Mouse (Mus musculus) limb, embryonic 15.5 days (tissue): ENCODE results near the gene Grm8. TPM values are rescaled to one million over a fixed set of nuclear protein-coding genes. Genes with fewer than 3 reads are reported as not detected.

Experiments
- ATAC-seq: fragments of 200-750 bp; cut with Nextera tagmentation; 2 replicates; pipeline ENCODE4 v1.8.0; 2017; ENCODE audit warnings: low read depth, moderate TSS enrichment; ENCODE audit not compliant: insufficient number of reproducible peaks, low FRiP score, low TSS enrichment
- H3K27ac ChIP-seq: fragments of 300-500 bp; sonication (generic); 2 replicates; pipeline ENCODE4 v1.5.1; 2015; ENCODE audit warnings: moderate library complexity, mild to moderate bottlenecking, inconsistent platforms
- H3K27me3 ChIP-seq: fragments of 300-500 bp; sonication (generic); 2 replicates; pipeline ENCODE4 v1.6.1; 2015; ENCODE audit warnings: inconsistent platforms
- H3K36me3 ChIP-seq: fragments of 300-500 bp; sonication (generic); 2 replicates; pipeline ENCODE4 v1.6.1; 2015; ENCODE audit warnings: inconsistent platforms
- H3K4me1 ChIP-seq: fragments of 300-500 bp; sonication (generic); 2 replicates; pipeline ENCODE4 v1.6.1; 2015; ENCODE audit warnings: inconsistent platforms
- H3K4me2 ChIP-seq: fragments of 300-500 bp; sonication (generic); 2 replicates; pipeline ENCODE4 v1.6.1; 2015; ENCODE audit warnings: mild to moderate bottlenecking, inconsistent platforms
- H3K4me3 ChIP-seq: fragments of 300-500 bp; sonication (generic); 2 replicates; pipeline ENCODE4 v1.5.1; 2015; ENCODE audit warnings: mild to moderate bottlenecking, inconsistent platforms
- H3K9ac ChIP-seq: fragments of 300-500 bp; sonication (generic); 2 replicates; pipeline ENCODE4 v1.6.1; 2015; ENCODE audit warnings: inconsistent platforms
- H3K9me3 ChIP-seq: fragments of 300-500 bp; sonication (generic); 2 replicates; pipeline ENCODE4 v1.6.1; 2016; ENCODE audit warnings: inconsistent platforms
- WGBS: fragments of 180-500 bp; shearing (Covaris S2); methylation state at CpG from one replicate; pipeline ENCODE4 v1.1.7; 2015; 5-methylcytosine and 5-hydroxymethylcytosine counted together
- polyA plus RNA-seq: library from polyadenylated mRNA; unstranded; fragments of >200 nt; fragmentation: Nextera tagmentation; extraction: Ambion mirVana; gene quantifications from 2 replicates; pipeline ENCODE4 v1.2.1, GENCODE M21; 2015

The Grm8 gene
- polyA plus RNA-seq, 1 experiment from 2014 or later: 1.3 TPM

DNA sequence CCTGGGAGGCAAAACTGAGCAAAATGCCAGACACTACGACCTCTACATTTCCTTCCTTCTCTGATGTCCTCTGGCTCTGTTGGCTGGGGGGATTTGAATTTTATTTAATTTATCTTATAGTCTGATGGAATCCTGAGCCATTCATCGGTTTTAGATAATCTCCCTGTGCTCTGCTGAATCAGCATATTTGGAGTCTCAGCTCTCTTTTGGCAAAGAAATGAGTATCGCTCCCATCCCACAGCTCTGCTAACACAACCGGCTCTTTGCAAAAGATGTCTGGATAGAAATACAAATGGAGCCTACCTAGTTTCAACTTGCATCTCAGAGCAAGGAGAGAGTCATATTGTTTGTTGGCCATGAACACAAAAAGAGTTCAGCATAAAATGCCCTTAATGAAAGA lies 388.5 kb downstream of the Grm8 start:
- Histone ChIP-seq H3K4me3 (no peak overlapping the region), H3K4me1 (no peaks in the 10 kb centered on the region), H3K36me3 (no peaks in the 10 kb centered on the region), H3K9me3 (no peaks in the 10 kb centered on the region), H3K27ac (no peak overlapping the region), H3K27me3 (no peaks in the 10 kb centered on the region), H3K4me2 (no peak overlapping the region), H3K9ac (no peak overlapping the region)
- no peak for ATAC-seq
- 78% methylated on average over 4 of the region's 4 CpGs for WGBS

DNA sequence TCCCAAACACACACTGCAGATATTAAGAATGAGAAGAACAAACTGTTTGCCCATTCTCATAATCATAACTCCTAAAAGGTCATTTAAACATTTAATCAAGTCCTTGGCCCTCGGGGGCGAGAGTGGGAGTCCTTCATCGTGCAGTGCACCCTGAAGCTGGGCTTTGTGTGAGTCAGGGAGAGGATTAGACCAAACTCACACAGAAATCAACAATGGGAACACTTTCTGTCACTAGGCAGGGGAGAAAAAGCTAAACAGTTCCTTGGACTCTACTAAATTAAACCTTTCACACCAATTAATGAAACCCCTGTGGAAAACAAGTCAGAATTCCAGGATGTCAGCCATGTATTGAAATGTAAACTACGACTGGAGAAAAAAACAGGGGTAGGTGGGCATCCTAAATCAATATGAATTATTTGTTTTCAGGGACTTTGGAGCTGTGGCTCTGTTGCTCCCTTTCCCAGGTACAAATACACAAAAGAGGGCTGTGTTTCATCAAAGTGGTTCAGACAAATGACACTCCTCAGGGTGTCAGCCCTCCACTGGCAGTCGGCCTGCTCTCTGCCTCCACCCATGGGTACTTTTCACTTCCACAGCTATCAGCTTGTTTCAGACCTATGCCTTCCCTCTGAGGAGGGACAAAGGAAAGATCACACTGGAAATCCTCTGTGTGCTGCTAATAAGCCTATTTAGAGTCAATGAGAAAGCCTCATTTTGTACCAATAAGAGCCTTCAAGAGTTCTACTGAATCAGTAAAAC lies 389.1 kb downstream of the Grm8 start:
- H3K4me2 ChIP-seq: no peak overlapping the region
- H3K36me3 ChIP-seq: no peaks in the 10 kb centered on the region
- no peaks in the 10 kb centered on the region for H3K27me3 ChIP-seq
- ATAC-seq: no peak
- H3K4me3 ChIP-seq: no peak overlapping the region
- no peaks in the 10 kb centered on the region for H3K4me1 ChIP-seq
- no peak overlapping the region for H3K27ac ChIP-seq
- H3K9ac ChIP-seq: no peak overlapping the region
- H3K9me3 ChIP-seq: no peaks in the 10 kb centered on the region
- 47% methylated on average over 5 of the region's 5 CpGs for WGBS

DNA sequence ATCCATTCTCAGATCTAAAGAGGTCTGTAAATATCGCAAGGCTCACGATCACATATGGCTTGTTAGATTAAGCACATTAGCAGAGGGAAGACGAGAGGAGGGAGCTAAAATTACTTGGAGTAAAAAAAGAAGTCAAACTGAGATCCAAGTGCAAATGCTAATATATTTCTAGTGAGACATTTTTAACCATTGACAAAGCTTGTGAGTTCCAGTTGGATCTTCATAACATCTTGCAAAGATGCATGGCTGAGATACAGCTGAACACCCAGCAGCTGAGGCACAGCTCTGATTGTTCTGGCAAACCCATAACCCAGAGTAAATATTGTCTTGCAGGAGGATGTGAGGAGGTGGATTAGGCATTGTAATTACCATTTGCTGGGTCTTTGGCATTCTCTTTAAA lies 445.6 kb downstream of the Grm8 start:
- no peaks in the 10 kb centered on the region for H3K27me3 ChIP-seq
- no peaks in the 10 kb centered on the region for H3K36me3 ChIP-seq
- no peaks in the 10 kb centered on the region for H3K9me3 ChIP-seq
- 79% methylated on average over 3 of the region's 3 CpGs for WGBS
- no peak for ATAC-seq
- H3K4me1 ChIP-seq: no peaks in the 10 kb centered on the region
- no peak overlapping the region for H3K9ac ChIP-seq
- no peak overlapping the region for H3K27ac ChIP-seq
- H3K4me2 ChIP-seq: no peak overlapping the region
- no peak overlapping the region for H3K4me3 ChIP-seq

DNA sequence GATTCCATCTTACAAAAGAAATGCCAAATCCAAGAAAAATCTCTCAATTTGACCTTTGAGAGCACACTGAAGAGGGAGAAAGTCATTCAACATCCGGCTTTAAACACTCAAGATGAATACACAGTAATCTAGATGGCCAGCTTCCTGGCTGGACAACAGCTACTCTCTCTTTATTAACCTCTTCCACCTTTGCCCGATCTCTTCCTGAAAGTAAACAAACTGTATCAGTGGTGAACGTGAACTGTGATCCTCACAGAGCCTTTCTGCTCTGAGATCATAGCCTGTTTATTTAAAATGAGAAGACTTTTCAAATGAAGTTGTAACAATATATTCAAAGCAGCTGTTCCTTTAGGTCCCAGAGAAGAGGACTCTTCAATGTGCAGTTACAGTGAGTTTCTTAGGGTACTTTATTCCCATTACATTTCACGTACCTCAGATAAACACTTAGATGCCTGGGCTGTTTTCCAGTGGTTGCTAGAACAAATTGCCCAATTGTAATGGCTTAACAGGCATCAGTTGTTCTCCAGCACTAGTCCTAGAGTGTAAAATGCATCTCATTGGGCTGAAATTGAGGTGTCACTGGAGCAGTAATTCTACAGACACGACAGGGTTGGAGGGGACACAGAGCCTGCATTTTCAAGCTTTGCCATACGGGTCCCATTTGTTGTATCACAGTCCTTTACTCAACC lies 473.1 kb downstream of the Grm8 start:
- 48% methylated on average over 6 of the region's 6 CpGs for WGBS

DNA sequence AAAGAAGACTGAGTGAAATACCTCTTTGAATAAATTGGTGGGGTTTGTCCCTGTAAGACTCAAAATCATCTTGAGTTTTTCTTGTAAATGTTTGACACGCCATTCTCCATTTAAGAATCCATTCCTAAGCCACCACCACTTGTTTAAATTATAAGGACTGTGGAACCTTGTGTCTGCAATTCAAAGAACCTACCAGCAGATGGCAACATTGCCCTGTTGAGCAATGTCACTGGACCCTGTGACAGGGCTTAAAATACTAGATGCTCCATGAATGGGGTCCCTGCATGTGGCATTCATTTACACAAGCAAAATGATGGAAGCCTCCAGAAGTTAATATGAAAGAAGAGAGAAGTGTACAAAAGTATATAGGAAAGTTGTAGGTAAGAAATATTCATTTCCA lies 477.5 kb downstream of the Grm8 start:
- Histone ChIP-seq H3K9ac (no peak overlapping the region), H3K4me3 (no peak overlapping the region), H3K27ac (no peak overlapping the region), H3K27me3 (no peaks in the 10 kb centered on the region), H3K4me2 (no peak overlapping the region), H3K9me3 (no peaks in the 10 kb centered on the region), H3K4me1 (no peaks in the 10 kb centered on the region), H3K36me3 (no peaks in the 10 kb centered on the region)
- WGBS: 43% methylated on average over 1 of the region's 1 CpGs
- no peak for ATAC-seq

More for the DNA sequence above, 473.1 kb downstream of the Grm8 start:
- no peak overlapping the region for H3K4me2 ChIP-seq
- no peak overlapping the region for H3K27ac ChIP-seq
- no peak for ATAC-seq
- no peak overlapping the region for H3K4me3 ChIP-seq
- no peaks in the 10 kb centered on the region for H3K27me3 ChIP-seq
- H3K9me3 ChIP-seq: no peaks in the 10 kb centered on the region
- no peaks in the 10 kb centered on the region for H3K4me1 ChIP-seq
- H3K36me3 ChIP-seq: no peaks in the 10 kb centered on the region
- no peak overlapping the region for H3K9ac ChIP-seq

DNA sequence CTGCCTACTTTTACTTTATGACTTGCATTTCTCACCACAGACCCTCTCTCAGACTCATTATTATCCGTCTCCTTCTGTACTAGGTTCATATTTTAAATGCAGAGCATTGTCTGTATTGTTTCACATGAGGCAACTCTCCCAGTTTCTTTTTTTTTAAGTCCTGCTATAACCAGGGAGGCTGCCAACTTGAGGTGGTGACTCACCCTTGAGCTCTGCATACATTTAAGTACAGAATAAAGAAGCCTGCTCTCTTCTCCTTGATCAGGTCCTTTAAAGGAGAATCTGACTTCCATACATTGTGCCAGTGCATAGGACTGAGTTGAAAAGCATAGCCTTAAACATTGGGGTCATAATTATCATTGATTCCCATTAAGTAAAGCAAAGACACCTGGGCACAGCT lies 488.5 kb downstream of the Grm8 start:
- Histone ChIP-seq H3K4me1 (no peaks in the 10 kb centered on the region), H3K27me3 (no peaks in the 10 kb centered on the region), H3K36me3 (no peaks in the 10 kb centered on the region), H3K4me2 (no peak overlapping the region), H3K27ac (no peak overlapping the region), H3K4me3 (no peak overlapping the region), H3K9ac (no peak overlapping the region), H3K9me3 (no peaks in the 10 kb centered on the region)
- WGBS: 43% methylated on average over 1 of the region's 1 CpGs
- ATAC-seq: no peak

DNA sequence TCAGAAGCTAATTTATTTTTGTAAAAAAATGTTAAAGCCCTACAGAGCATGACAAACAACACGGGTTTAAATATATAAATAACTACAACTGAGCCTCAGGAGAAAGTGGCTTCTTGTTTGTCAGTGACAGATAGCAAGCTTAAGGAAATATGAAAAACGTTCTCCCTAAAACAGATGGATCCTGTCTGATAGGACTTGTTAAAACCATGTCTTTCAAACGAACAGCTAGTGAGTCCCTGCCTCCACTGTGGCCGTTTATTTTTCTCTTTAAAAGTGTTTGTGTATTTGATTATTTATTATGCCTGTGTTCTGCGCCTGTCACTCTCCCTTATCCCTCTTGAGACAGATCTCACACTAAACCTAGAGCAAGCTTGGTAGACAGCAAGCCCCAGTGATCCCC lies 489.9 kb downstream of the Grm8 start:
- WGBS: 67% methylated on average over 5 of the region's 5 CpGs
- ATAC-seq: no peak

DNA sequence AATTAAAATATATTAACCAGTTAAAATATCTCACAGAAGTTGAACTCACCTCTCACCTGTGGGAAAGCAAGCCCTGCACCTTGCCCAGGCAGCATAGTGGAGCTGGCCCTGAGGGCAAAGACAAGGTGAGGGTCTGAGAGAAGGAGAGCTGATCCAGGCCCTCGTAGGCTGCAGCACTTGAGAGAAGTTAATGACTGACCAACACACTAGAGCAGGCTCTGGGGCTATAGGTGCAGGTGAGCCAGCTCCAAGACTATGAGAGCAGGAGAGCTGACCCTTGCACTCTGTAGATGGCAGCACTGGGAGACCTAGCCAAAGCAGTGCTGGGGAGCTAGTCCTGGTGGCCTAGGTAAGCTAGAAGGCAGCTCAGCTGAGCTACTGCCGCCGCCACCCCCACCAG lies 499.1 kb downstream of the Grm8 start:
- Histone ChIP-seq H3K4me3 (no peak overlapping the region), H3K4me1 (no peaks in the 10 kb centered on the region), H3K9ac (no peak overlapping the region), H3K27me3 (no peaks in the 10 kb centered on the region), H3K9me3 (no peaks in the 10 kb centered on the region), H3K4me2 (no peak overlapping the region), H3K27ac (no peak overlapping the region), H3K36me3 (no peaks in the 10 kb centered on the region)
- 75% methylated on average over 3 of the region's 3 CpGs for WGBS
- no peak for ATAC-seq

More for the DNA sequence above, 489.9 kb downstream of the Grm8 start:
- no peaks in the 10 kb centered on the region for H3K4me1 ChIP-seq
- H3K36me3 ChIP-seq: no peaks in the 10 kb centered on the region
- H3K27ac ChIP-seq: no peak overlapping the region
- no peak overlapping the region for H3K4me2 ChIP-seq
- no peaks in the 10 kb centered on the region for H3K27me3 ChIP-seq
- no peak overlapping the region for H3K4me3 ChIP-seq
- H3K9ac ChIP-seq: no peak overlapping the region
- H3K9me3 ChIP-seq: no peaks in the 10 kb centered on the region

DNA sequence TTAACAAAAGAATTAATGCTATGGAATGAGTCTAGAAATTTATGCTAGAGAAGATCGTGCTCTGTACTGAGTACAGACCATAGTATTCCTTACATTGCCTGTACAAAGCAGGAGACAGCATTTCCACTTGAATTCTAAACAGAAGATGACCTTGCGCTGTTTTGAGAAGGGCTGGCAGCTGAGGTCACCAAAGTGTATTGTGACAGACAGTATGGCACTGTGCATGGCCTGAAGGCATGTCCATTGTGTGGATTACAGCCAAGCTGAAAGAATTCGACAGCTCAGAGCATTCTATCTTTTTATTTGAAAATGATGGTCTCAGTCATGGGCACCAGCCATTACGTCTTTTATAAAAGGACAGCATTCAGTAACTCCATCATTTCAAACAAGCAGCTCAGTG lies 517.5 kb downstream of the Grm8 start:
- 80% methylated on average over 4 of the region's 4 CpGs for WGBS
- Histone ChIP-seq H3K9me3 (no peaks in the 10 kb centered on the region), H3K4me2 (no peak overlapping the region), H3K27me3 (no peaks in the 10 kb centered on the region), H3K9ac (no peak overlapping the region), H3K4me1 (no peaks in the 10 kb centered on the region), H3K36me3 (no peaks in the 10 kb centered on the region), H3K27ac (no peak overlapping the region), H3K4me3 (no peak overlapping the region)
- no peak for ATAC-seq

DNA sequence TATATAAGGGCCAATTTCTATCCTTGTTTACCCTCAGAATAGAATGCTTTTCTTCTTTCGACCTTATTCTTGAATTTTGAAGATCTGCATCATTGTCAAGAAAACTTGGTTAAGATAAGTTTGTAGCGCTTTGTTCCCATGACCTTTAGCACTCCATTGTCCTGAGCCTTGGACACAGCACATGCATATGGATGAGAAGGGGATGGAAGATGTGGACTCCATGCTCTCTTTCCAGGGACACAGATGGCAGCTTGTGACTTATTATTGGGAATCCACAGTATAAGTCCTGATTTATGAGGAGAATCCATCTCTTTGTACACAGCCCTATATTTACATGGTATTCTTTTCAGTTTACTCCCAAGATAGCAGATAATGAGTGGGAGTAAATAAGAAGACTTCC lies 554.5 kb downstream of the Grm8 start:
- Histone ChIP-seq H3K4me1 (no peaks in the 10 kb centered on the region), H3K27ac (no peak overlapping the region), H3K36me3 (no peaks in the 10 kb centered on the region), H3K9ac (no peak overlapping the region), H3K4me3 (no peak overlapping the region), H3K4me2 (no peak overlapping the region), H3K27me3 (no peaks in the 10 kb centered on the region), H3K9me3 (no peaks in the 10 kb centered on the region)
- 78% methylated on average over 2 of the region's 2 CpGs for WGBS
- no peak for ATAC-seq

DNA sequence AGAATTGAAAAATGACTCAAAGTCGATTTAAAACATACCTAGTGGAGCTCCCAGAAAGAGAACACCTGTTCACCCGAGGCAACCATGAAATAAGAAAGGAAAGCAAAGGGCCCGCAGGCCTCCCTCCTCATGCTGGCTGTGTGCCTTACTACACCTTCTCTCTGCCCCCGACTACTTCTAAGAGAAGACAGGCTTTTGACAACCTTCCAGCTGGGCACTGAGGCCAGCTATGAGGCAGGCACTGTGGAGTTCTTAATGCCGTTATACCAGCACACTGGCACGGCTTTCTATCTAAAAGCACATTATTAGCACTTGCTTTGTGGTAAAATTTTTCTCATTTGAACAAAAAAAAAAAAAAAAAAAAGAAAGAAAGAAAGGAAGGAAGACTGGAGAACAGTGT lies 589.5 kb downstream of the Grm8 start:
- H3K27ac ChIP-seq: no peak overlapping the region
- no peak overlapping the region for H3K4me3 ChIP-seq
- no peaks in the 10 kb centered on the region for H3K36me3 ChIP-seq
- 50% methylated on average over 6 of the region's 6 CpGs for WGBS
- no peaks in the 10 kb centered on the region for H3K27me3 ChIP-seq
- H3K4me1 ChIP-seq: no peaks in the 10 kb centered on the region
- H3K9ac ChIP-seq: no peak overlapping the region
- no peaks in the 10 kb centered on the region for H3K9me3 ChIP-seq
- no peak for ATAC-seq
- no peak overlapping the region for H3K4me2 ChIP-seq

DNA sequence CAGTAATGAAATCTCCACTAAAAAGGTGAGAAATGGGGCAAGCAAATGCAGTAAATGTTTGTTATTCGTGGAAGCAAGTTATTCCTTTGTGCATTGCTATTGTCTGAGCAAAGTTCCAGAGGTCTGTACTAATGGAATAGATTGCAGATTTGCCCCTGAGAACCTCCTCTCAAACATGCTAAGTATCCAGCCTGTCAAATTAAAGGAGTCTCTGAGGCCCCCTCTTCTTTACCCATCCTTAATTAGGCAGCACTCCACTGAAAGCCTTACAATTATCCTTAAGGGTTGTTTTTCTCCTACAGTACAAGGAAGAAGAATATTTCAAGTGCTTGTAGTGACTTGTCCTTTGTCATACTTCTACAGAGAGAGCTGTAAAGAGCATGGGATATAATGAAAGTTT lies 617.4 kb downstream of the Grm8 start:
- Histone ChIP-seq H3K4me2 (no peak overlapping the region), H3K4me1 (no peaks in the 10 kb centered on the region), H3K9me3 (no peaks in the 10 kb centered on the region), H3K27ac (no peak overlapping the region), H3K9ac (no peak overlapping the region), H3K36me3 (no peaks in the 10 kb centered on the region), H3K4me3 (no peak overlapping the region), H3K27me3 (no peaks in the 10 kb centered on the region)
- WGBS: 59% methylated on average over 1 of the region's 1 CpGs
- no peak for ATAC-seq
